Mouse (Mus musculus) kidney, embryonic 16.5 days (tissue): ENCODE measurements around the gene Mon2. TPM values are rescaled to one million over a fixed set of nuclear protein-coding genes. Genes with fewer than 3 reads are reported as not detected.
A peak's percentile ranks its signal among the peaks of the same experiment; 100 is the strongest.
"Not testable (repeated sequence)": the region's sequence is repeated elsewhere in the genome, so short reads cannot be mapped to it uniquely, and the experiment has no call there.

Source experiments
- ATAC-seq: fragments of 200-750 bp; cut with Nextera tagmentation; 2 replicates; pipeline ENCODE4 v1.8.0; 2017; ENCODE audit warnings: moderate TSS enrichment; ENCODE audit not compliant: low FRiP score, low TSS enrichment
- H3K27ac ChIP-seq: fragments of 300-500 bp; sonication (generic); 2 replicates; pipeline ENCODE4 v1.5.1; 2014; ENCODE audit warnings: low read length
- H3K27me3 ChIP-seq: fragments of 300-500 bp; sonication (generic); 2 replicates; pipeline ENCODE4 v1.6.1; 2014; ENCODE audit warnings: low read length, control low read depth, mixed read lengths; ENCODE audit not compliant: insufficient read depth
- H3K36me3 ChIP-seq: fragments of 300-500 bp; sonication (generic); 2 replicates; pipeline ENCODE4 v1.6.1; 2014; ENCODE audit warnings: low read length, control low read depth, mixed read lengths; ENCODE audit not compliant: insufficient read depth
- H3K4me1 ChIP-seq: fragments of 300-500 bp; sonication (generic); 2 replicates; pipeline ENCODE4 v1.6.1; 2014; ENCODE audit warnings: low read length, control low read depth, mixed read lengths; ENCODE audit not compliant: insufficient read depth
- H3K4me2 ChIP-seq: fragments of 300-500 bp; sonication (generic); replicated peaks from 2 replicates; pipeline ENCODE4 v1.6.1; 2014; ENCODE audit warnings: low read depth, low read length
- H3K4me3 ChIP-seq: fragments of 300-500 bp; sonication (generic); 2 replicates; pipeline ENCODE4 v1.5.1; 2014; ENCODE audit warnings: mild to moderate bottlenecking, low read length
- H3K9ac ChIP-seq: fragments of 300-500 bp; sonication (generic); replicated peaks from 2 replicates; pipeline ENCODE4 v1.6.1; 2014; ENCODE audit warnings: low read length
- H3K9me3 ChIP-seq: fragments of 300-500 bp; sonication (generic); 2 replicates; pipeline ENCODE4 v1.6.1; 2016; ENCODE audit warnings: low read length, control low read depth
- WGBS: fragments of 180-500 bp; shearing (Covaris S2); extraction: QIAGEN DNeasy Blood & Tissue Kit; methylation state at CpG from one replicate; pipeline ENCODE4 v1.1.7; 2014; 5-methylcytosine and 5-hydroxymethylcytosine counted together
- polyA plus RNA-seq: library from polyadenylated mRNA; unstranded; fragments of >200 nt; fragmentation: Nextera tagmentation; extraction: Ambion mirVana; gene quantifications from 2 replicates; pipeline ENCODE4 v1.2.1, GENCODE M21; 2015

The Mon2 gene
- polyA plus RNA-seq, 1 experiment from 2014 or later, result 22.6 TPM

- peaks cover 13% of the 10 kb centered on the region for H3K4me1 ChIP-seq
- H3K9ac ChIP-seq, result no peak overlapping the region
- no peak overlapping the region for H3K4me2 ChIP-seq
- ATAC-seq, result no peak
- H3K4me3 ChIP-seq, result no peak overlapping the region
- no peaks in the 10 kb centered on the region for H3K27me3 ChIP-seq
- peaks cover 3% of the 10 kb centered on the region; the same call in 1 of the 2 replicates for H3K9me3 ChIP-seq
- H3K27ac ChIP-seq, result no peak overlapping the region
- peaks cover 27% of the 10 kb centered on the region for H3K36me3 ChIP-seq
Measured at GRCm38 (mm10) chr10:122979356-122979755, 96.9 kb downstream of the Mon2 start.

DNA sequence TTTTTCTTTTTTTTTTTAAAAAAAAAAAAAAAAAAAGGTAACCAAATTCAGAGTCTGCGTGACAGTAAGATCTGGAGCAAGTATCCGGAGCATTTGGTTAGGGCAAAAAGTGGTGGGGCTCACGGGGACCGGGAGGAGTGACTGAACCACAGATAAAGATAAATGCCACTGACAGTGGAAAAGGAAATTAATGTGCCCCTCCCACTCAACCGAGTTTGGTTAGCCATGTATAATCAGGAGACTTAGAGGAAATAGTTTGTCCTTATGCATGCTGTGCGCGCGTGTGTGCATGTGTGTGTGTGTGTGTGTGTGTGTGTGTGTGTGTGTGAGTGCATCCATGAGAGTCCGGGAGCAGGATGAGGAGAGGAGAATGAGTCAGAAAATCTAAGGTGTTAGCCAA, 100.3 kb downstream of the Mon2 start:
- Histone ChIP-seq H3K27me3 (no peaks in the 10 kb centered on the region), H3K9me3 (peaks cover 3% of the 10 kb centered on the region; the same call in 1 of the 2 replicates), H3K4me2 (no peak overlapping the region), H3K4me3 (no peak overlapping the region), H3K36me3 (peaks cover 16% of the 10 kb centered on the region), H3K4me1 (no peaks in the 10 kb centered on the region), H3K27ac (no peak overlapping the region), H3K9ac (no peak overlapping the region)
- 64% methylated on average over 9 of the region's 9 CpGs for WGBS
- ATAC-seq, result no peak

DNA sequence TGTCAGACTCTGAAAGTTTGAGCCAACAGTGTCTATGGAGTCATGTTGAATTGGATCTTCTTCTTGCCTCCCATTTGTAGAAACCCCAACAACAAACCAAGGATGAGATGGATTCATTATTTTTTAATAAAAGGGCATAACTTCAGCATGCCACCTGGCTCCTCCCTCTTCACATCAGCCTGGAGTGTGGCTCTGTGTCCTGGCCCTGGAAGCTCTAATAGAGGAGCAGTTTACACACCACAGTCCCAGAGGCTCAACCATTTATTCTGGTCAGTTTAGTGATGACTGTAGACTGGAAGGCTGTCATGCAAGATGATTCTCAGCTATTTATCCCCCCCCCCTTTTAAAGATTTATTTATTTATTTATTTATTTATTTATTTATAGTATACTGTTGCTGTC, 103.1 kb downstream of the Mon2 start:
- Histone ChIP-seq H3K27me3 (no peaks in the 10 kb centered on the region), H3K9me3 (no peaks in the 10 kb centered on the region), H3K27ac (no peak overlapping the region), H3K36me3 (no peaks in the 10 kb centered on the region), H3K4me3 (no peak overlapping the region), H3K4me1 (no peaks in the 10 kb centered on the region), H3K9ac (no peak overlapping the region), H3K4me2 (no peak overlapping the region)
- ATAC-seq, result no peak

DNA sequence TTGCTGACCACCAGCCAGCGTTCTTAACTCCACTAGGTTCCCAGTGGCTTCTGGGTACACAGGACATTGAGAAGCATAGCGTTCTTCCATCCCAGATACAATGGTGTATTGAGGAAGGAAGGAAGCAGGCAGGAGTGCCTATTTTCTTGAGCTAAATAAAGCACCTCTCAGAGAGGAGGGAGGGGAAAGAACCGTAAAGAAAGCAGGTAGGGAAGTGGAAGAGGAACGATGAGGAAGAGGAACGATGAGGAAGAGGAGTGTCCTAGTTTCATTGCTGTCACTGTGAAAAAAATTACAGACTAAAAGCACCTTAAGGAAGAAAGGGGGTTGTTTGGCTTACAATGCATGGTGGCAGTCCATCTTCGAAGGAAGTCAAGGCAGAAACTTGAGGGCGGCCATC, 106.1 kb downstream of the Mon2 start:
- Histone ChIP-seq H3K4me3 (no peak overlapping the region), H3K36me3 (no peaks in the 10 kb centered on the region), H3K27ac (no peak overlapping the region), H3K9ac (no peak overlapping the region), H3K9me3 (no peaks in the 10 kb centered on the region), H3K4me1 (no peaks in the 10 kb centered on the region), H3K4me2 (no peak overlapping the region), H3K27me3 (no peaks in the 10 kb centered on the region)
- no peak for ATAC-seq
- WGBS, result 81% methylated on average over 7 of the region's 7 CpGs

DNA sequence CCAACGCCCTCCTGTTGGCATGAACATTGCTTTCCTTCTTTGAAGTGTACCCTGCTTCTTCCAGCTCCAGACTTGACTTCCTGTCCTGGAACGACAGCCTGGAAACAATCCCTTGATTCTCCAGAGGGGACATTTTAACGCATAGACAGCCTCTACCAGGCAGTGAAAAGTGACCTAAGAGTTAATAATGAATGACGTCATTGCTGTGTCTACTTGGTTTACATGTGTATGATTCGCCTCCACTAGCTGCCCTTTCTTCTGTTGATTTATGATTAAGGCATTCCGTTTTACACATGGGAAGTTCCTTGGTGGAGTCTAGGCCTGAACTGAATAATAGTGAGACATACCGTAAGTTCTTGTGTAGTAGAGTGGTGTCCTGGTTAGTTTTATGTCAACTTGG, 109.9 kb downstream of the Mon2 start:
- 43% methylated on average over 7 of the region's 7 CpGs for WGBS

GRCm38 (mm10) chr10:122965650-122966049, 110.7 kb downstream of the Mon2 start:
- not testable (repeated sequence) for ATAC-seq

More for the DNA sequence above, 109.9 kb downstream of the Mon2 start:
- Histone ChIP-seq H3K9me3 (no peaks in the 10 kb centered on the region), H3K27ac (no peak overlapping the region), H3K4me1 (peaks cover 15% of the 10 kb centered on the region), H3K9ac (no peak overlapping the region), H3K27me3 (no peaks in the 10 kb centered on the region), H3K4me3 (no peak overlapping the region), H3K4me2 (no peak overlapping the region), H3K36me3 (no peaks in the 10 kb centered on the region)
- no peak for ATAC-seq

DNA sequence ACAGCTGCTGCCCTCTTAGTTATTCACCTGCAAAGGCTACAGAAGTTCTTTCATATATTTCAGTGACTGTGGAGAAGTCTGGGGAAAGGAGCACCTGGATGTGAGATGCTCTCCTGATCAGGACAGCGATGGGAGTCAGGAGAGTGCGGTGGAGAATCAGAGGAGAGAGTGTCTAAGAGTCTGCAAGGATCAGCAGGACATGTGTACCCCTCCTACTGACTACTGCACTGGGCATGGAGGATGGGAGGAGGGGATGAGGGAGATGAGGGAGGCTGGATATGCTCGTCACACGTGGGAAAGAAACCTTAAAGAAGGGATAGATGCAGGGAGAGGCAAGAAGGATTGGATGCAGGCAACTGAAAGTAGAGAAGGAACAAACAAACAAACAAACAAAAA, 112.1 kb downstream of the Mon2 start:
- Histone ChIP-seq H3K36me3 (no peaks in the 10 kb centered on the region), H3K9me3 (0 out of 2 replicates have a peak, but pooled peaks cover 5% of the 10 kb centered on the region), H3K27ac (peak overlapping the region; percentile 51), H3K4me3 (no peak overlapping the region), H3K4me2 (peak overlapping the region; percentile 46; the same call in 1 of the 2 replicates), H3K9ac (peak overlapping the region; percentile 34), H3K4me1 (peaks cover 15% of the 10 kb centered on the region), H3K27me3 (no peaks in the 10 kb centered on the region)
- no peak for ATAC-seq
- 40% methylated on average over 4 of the region's 4 CpGs for WGBS

More at GRCm38 (mm10) chr10:122965650-122966049, 110.7 kb downstream of the Mon2 start:
- H3K9me3 ChIP-seq, H3K4me2 ChIP-seq, H3K4me3 ChIP-seq, H3K9ac ChIP-seq, H3K27me3 ChIP-seq, H3K36me3 ChIP-seq, H3K27ac ChIP-seq: not testable (repeated sequence)
- peaks cover 15% of the 10 kb centered on the region for H3K4me1 ChIP-seq
- WGBS, result 88% methylated on average over 4 of the region's 5 CpGs

GRCm38 (mm10) chr10:122963463-122964240, 112.7 kb downstream of the Mon2 start:
- H3K4me2 ChIP-seq, result peak overlapping the region; percentile 46
- peak overlapping the region; percentile 27 for H3K4me3 ChIP-seq
- H3K36me3 ChIP-seq, result no peaks in the 10 kb centered on the region
- 9% methylated on average over 21 of the region's 21 CpGs for WGBS
- H3K9me3 ChIP-seq, result 0 out of 2 replicates have a peak, but pooled peaks cover 5% of the 10 kb centered on the region
- ATAC-seq, result peak; percentile 62; the same call in 1 of the 2 replicates
- H3K27ac ChIP-seq, result peak overlapping the region; percentile 51
- no peaks in the 10 kb centered on the region for H3K27me3 ChIP-seq
- peak overlapping the region; percentile 34 for H3K9ac ChIP-seq
- H3K4me1 ChIP-seq, result peaks cover 15% of the 10 kb centered on the region

DNA sequence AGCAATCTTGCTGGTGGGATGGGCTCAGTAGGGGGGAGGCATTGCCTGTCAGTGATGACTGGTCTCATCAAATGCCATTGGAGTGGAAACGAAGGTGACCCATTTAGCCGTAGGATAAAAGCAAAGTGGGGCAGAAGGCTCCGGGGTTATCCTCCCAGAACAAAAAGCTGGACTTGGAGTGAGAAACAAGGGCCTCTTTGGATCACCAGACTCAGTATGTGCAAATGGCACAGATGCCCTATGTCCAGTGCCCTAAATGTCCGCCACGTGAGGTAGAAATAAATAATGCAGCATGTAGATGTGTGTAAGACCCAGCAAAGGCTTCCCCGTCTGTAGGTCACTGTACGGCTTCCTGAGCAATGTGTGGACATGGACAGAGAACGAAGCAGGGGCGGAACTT, 113.7 kb downstream of the Mon2 start:
- Histone ChIP-seq H3K9me3 (0 out of 2 replicates have a peak, but pooled peaks cover 5% of the 10 kb centered on the region), H3K4me2 (no peak overlapping the region), H3K4me3 (no peak overlapping the region), H3K36me3 (no peaks in the 10 kb centered on the region), H3K27me3 (no peaks in the 10 kb centered on the region), H3K27ac (no peak overlapping the region), H3K9ac (no peak overlapping the region), H3K4me1 (peaks cover 15% of the 10 kb centered on the region)
- 53% methylated on average over 9 of the region's 9 CpGs for WGBS
- ATAC-seq, result no peak

DNA sequence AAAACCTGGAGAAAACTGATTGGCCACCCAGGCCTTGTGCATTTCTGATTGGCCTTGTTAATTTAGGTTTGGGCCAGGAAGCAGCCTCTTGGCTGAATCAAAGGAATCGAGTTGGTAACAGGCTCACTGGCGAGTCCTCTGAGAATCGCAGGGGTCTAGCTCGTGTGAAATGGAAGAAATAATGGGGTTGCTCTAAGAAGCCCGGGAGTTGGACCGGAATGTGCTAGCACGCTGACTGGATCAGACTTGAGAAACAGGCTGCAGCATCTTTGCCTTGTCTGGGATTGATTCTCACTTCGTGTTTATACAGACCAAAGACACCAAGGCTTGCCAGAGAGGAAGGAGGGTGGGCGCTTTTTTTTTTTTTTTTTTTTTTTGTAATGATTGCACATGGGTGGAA, 114.8 kb downstream of the Mon2 start:
- Histone ChIP-seq H3K36me3 (no peaks in the 10 kb centered on the region), H3K9ac (no peak overlapping the region), H3K4me1 (peaks cover 15% of the 10 kb centered on the region), H3K27me3 (no peaks in the 10 kb centered on the region), H3K4me3 (no peak overlapping the region), H3K4me2 (no peak overlapping the region), H3K9me3 (0 out of 2 replicates have a peak, but pooled peaks cover 5% of the 10 kb centered on the region), H3K27ac (no peak overlapping the region)
- 66% methylated on average over 9 of the region's 9 CpGs for WGBS
- no peak for ATAC-seq
